Mouse (Mus musculus) neural tube, embryonic 12.5 days (tissue): ENCODE results near the gene 9930111J21Rik1. TPM values are rescaled to one million over a fixed set of nuclear protein-coding genes. Genes with fewer than 3 reads are reported as not detected.
"Not testable (repeated sequence)": the region's sequence is repeated elsewhere in the genome, so short reads cannot be mapped to it uniquely, and the experiment has no call there.

Source experiments
- ATAC-seq: fragments of 200-750 bp; cut with Nextera tagmentation; 2 replicates; pipeline ENCODE4 v1.8.0; 2017; ENCODE audit warnings: low read depth, mild to moderate bottlenecking, moderate TSS enrichment, moderate library complexity; ENCODE audit not compliant: low FRiP score
- H3K27ac ChIP-seq: fragments of 300-500 bp; sonication (generic); 2 replicates; pipeline ENCODE4 v1.5.1; 2016
- H3K27me3 ChIP-seq: fragments of 300-500 bp; sonication (generic); replicated peaks from 2 replicates; pipeline ENCODE4 v1.6.1; 2016; ENCODE audit warnings: mild to moderate bottlenecking
- H3K36me3 ChIP-seq: fragments of 300-500 bp; sonication (generic); 2 replicates; pipeline ENCODE4 v1.6.1; 2016; ENCODE audit warnings: mild to moderate bottlenecking
- H3K4me1 ChIP-seq: fragments of 300-500 bp; sonication (generic); 2 replicates; pipeline ENCODE4 v1.6.1; 2016
- H3K4me2 ChIP-seq: fragments of 300-500 bp; sonication (generic); replicated peaks from 2 replicates; pipeline ENCODE4 v1.6.1; 2016; ENCODE audit warnings: mild to moderate bottlenecking
- H3K4me3 ChIP-seq: fragments of 300-500 bp; sonication (generic); 2 replicates; pipeline ENCODE4 v1.5.1; 2016
- H3K9ac ChIP-seq: fragments of 300-500 bp; sonication (generic); 2 replicates; pipeline ENCODE4 v1.6.1; 2016; ENCODE audit warnings: mild to moderate bottlenecking
- H3K9me3 ChIP-seq: fragments of 300-500 bp; sonication (generic); 2 replicates; pipeline ENCODE4 v1.6.1; 2016; ENCODE audit warnings: mild to moderate bottlenecking
- WGBS: fragments of 180-500 bp; shearing (Covaris S2); methylation state at CpG from one replicate; pipeline ENCODE4 v1.1.7; 2016; 5-methylcytosine and 5-hydroxymethylcytosine counted together
- polyA plus RNA-seq: library from polyadenylated mRNA; unstranded; fragments of >200 nt; fragmentation: Nextera tagmentation; extraction: Ambion mirVana; gene quantifications from 2 replicates; pipeline ENCODE4 v1.2.1, GENCODE M21; 2016

The 9930111J21Rik1 gene
- polyA plus RNA-seq, 1 experiment from 2014 or later, result 0.25 TPM

DNA sequence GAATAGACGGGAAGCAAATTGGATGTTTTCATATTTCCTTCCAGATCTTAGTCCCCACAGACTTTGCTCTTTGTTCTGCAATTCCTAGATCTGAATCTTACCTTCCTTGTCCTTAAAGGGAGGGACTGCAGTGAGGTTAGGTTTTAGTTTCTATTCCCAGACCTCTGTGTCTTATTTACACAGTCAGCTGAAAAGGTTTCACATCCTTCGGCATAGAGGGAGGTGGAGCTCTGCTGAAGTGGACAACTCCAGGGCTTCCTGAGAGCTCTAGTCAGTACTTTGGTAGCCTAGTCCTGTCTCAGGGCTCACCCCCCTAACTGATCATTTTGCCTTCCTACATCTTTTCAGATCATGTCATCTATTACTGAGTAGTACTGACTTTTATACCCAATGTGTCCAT lies 77.2 kb downstream of the 9930111J21Rik1 start, which contains the start of gene Gm5431:
Gm5431 (minus strand) TSS at position 194 of the 400 bp plus-strand sequence.
- H3K4me3 ChIP-seq, result no peak within 1 kb of the TSS
- H3K4me2 ChIP-seq, result no peak within 1 kb of the TSS
- no peaks in the 10 kb centered on the region for H3K36me3 ChIP-seq
- WGBS, result 67% methylated on average over 2 of the region's 2 CpGs
- H3K9me3 ChIP-seq, result no peaks in the 10 kb centered on the region
- no peak within 1 kb of the TSS for H3K9ac ChIP-seq
- no peak for ATAC-seq
- H3K27ac ChIP-seq, result no peak within 1 kb of the TSS
- no peaks in the 10 kb centered on the region for H3K4me1 ChIP-seq
- no peaks in the 10 kb centered on the region for H3K27me3 ChIP-seq

GRCm38 (mm10) chr11:48901567-48901930 lies 77.6 kb downstream of the 9930111J21Rik1 start:
- ATAC-seq, H3K27me3 ChIP-seq, H3K4me2 ChIP-seq, H3K4me3 ChIP-seq, H3K9ac ChIP-seq, H3K4me1 ChIP-seq, H3K9me3 ChIP-seq, H3K27ac ChIP-seq, H3K36me3 ChIP-seq: not testable (repeated sequence)
- WGBS, result 97% methylated on average over 1 of the region's 1 CpGs

DNA sequence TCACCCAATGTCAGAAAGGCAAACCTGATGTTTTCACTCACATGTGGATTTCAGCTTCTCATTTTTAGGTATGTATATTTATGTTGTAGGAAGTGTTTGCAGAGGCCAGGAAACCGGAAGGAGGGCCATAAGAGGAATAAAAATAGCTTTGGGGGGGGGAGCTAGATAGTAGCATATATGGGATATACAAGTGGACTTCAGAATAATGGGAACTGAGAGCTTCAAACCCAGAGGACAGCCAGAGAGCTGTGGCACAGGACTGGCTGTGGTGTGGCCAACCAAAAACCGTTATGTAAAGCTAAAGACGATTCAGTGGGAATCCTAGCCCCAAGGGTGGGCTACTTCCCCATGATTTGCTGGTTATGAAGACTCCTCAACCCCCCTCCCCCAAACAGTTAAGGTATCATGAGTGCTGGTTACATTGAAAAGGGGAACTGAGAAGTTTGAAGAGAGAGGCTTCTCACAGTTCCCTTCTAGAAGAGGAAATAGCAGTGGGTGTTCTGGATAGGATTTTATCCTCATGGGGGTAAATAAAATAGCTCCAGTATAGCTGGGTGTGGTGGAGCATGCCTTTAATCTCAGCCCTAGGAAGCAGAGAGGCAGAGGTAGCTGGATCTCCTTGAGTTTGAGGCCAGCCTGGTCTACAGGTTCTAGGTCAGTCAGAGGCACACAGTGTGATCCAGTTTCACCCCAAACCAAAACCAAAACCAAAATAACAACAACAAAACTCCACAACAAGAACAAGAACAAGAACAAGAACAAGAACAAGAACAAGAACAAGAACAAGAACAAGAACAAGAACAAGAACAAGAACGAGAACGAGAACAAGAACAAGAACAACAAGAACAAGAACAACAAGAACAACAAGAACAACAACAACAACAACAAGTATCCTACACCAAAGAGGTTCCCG lies 78.3 kb downstream of the 9930111J21Rik1 start:
- H3K27me3 ChIP-seq, result not testable (repeated sequence)

GRCm38 (mm10) chr11:48898812-48899431 lies 80.3 kb downstream of the 9930111J21Rik1 start:
- no peak for ATAC-seq
- Histone ChIP-seq H3K4me3 (no peak overlapping the region), H3K36me3 (no peaks in the 10 kb centered on the region), H3K4me2 (no peak overlapping the region), H3K4me1 (no peaks in the 10 kb centered on the region), H3K27me3 (no peaks in the 10 kb centered on the region), H3K27ac (no peak overlapping the region), H3K9ac (no peak overlapping the region), H3K9me3 (no peaks in the 10 kb centered on the region)
- WGBS, result 71% methylated on average over 2 of the region's 2 CpGs

More for the DNA sequence above, 78.3 kb downstream of the 9930111J21Rik1 start:
- not testable (repeated sequence) for H3K4me2 ChIP-seq, ATAC-seq, H3K9me3 ChIP-seq, H3K4me1 ChIP-seq, H3K27ac ChIP-seq, H3K36me3 ChIP-seq, H3K4me3 ChIP-seq, H3K9ac ChIP-seq
- 81% methylated on average over 6 of the region's 6 CpGs for WGBS

Other genes with a start within 250 kb of the 9930111J21Rik1 start
- 432 and 466 TPM in 2 replicates for gene Rack1, start 179.1 kb downstream of the 9930111J21Rik1 start, polyA plus RNA-seq
- 6.4 and 7.6 TPM in 2 replicates for gene Trim41, start 162.0 kb downstream of the 9930111J21Rik1 start, polyA plus RNA-seq
- gene Trim7, start 153.3 kb downstream of the 9930111J21Rik1 start, polyA plus RNA-seq, result 0.68 and 1.8 TPM in 2 replicates
- 13.8 and 14.9 TPM in 2 replicates for gene Gm12184, start 152.7 kb downstream of the 9930111J21Rik1 start, polyA plus RNA-seq
- 2.9 and 3.1 TPM in 2 replicates for gene Irgm1, start 107.7 kb downstream of the 9930111J21Rik1 start, polyA plus RNA-seq
- 0.13 and 0.16 TPM in 2 replicates for gene Gm5431, start 77.2 kb downstream of the 9930111J21Rik1 start, polyA plus RNA-seq
- gene Psme2b, start 33.2 kb downstream of the 9930111J21Rik1 start, polyA plus RNA-seq, result 1.6 and 1.9 TPM in 2 replicates
- gene Olfr56, start 509 bp downstream of the 9930111J21Rik1 start, polyA plus RNA-seq, result not detected in 2 replicates
- gene Gm12185, start 12.8 kb upstream of the 9930111J21Rik1 start, polyA plus RNA-seq, result not detected in 2 replicates
- not detected in 2 replicates for gene Tgtp1, start 14.8 kb upstream of the 9930111J21Rik1 start, polyA plus RNA-seq
- 0.24 and 0.27 TPM in 2 replicates for gene 9930111J21Rik2, start 71.8 kb upstream of the 9930111J21Rik1 start, polyA plus RNA-seq
- not detected in 2 replicates for gene Tgtp2, start 84.8 kb upstream of the 9930111J21Rik1 start, polyA plus RNA-seq
- 0.48 and 0.61 TPM in 2 replicates for gene Ifi47, start 97.2 kb upstream of the 9930111J21Rik1 start, polyA plus RNA-seq
- gene Olfr1396, start 135.5 kb upstream of the 9930111J21Rik1 start, polyA plus RNA-seq, result not detected in 2 replicates
- gene Olfr1395, start 162.9 kb upstream of the 9930111J21Rik1 start, polyA plus RNA-seq, result not detected in 2 replicates
- gene Olfr1394, start 175.0 kb upstream of the 9930111J21Rik1 start, polyA plus RNA-seq, result not detected in 2 replicates
- 0.04 and 0.39 TPM in 2 replicates for gene Btnl9, start 207.8 kb upstream of the 9930111J21Rik1 start, polyA plus RNA-seq
- 49.5 and 61.0 TPM in 2 replicates for gene Zfp62, start 223.9 kb upstream of the 9930111J21Rik1 start, polyA plus RNA-seq